In the genomic region with DNA sequence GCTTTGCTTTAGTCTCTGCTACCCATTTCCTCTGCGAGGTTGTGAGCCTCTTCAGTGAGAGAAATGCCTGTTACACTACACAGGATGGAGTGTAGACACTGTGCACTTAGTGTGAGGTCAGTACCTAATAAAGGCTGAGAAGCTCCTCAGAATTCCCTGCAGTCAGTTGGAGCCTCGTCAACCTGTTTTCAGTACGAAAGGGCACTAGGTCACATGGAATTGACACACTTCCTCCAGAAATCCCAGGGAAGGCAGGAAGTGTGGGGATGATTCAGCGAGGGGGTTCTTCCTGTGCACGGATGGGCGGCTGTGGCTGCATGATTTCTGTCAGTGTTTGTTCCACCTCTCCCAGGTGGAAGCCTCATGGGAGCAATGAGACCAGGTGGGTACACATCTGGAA, we compare ENCODE assay signal across 11 mouse cellular contexts. TPM values are rescaled to one million over a fixed set of nuclear protein-coding genes. Genes with fewer than 3 reads are reported as not detected.
A peak's percentile ranks its signal among the peaks of the same experiment; 100 is the strongest.
DNase-seq lines count a peak whose midpoint lies in the region; ATAC-seq and TF ChIP-seq lines count a peak whose summit lies in the region.
"Had no signal": no experiment of that assay in that cellular context is flagged by ENCODE, and none has a peak within 500 bp of the region (broad histone marks: within the 10 kb centered on the region; RNA-seq: fewer than 3 reads in every experiment).

No protein-coding gene starts in this region.

- peak; percentile 24 for DNase-seq in gastrocnemius, adult 18-20 months (ENCODE audit: low spot score)
- no peak for DNase-seq in gastrocnemius, postnatal 10 days
- peak; percentile 69 for DNase-seq in heart, postnatal 0 days (ENCODE audit: low spot score)
- no peak for DNase-seq in T-cell, adult 2 months (ENCODE audit: low spot score)
- DNase-seq: layer of hippocampus, adult 9-11 months had no signal

- H3K27me3 ChIP-seq in heart, postnatal 0 days (ENCODE audit: control insufficient read depth, insufficient read depth, low read length): no peaks in the 10 kb centered on the region
- H3K27me3 ChIP-seq in limb, embryonic 13.5 days: no peaks in the 10 kb centered on the region
- H3K27me3 ChIP-seq: neural tube, embryonic 12.5 days had no signal

- H3K27ac ChIP-seq in bone marrow macrophage, adult 2 months (ENCODE audit: insufficient read depth, low read depth, low read length): peak overlapping the region; percentile 47
- H3K27ac ChIP-seq in heart, postnatal 0 days (ENCODE audit: low read depth): peak overlapping the region; percentile 67
- peak overlapping the region; percentile 66; the same call in 1 of the 2 replicates for H3K27ac ChIP-seq in limb, embryonic 13.5 days
- H3K27ac ChIP-seq: neural tube, embryonic 12.5 days had no signal

- H3K9ac ChIP-seq in heart, postnatal 0 days (replicated peaks; ENCODE audit: low read depth, low read length): no peak overlapping the region
- no peak overlapping the region for H3K9ac ChIP-seq in limb, embryonic 13.5 days
- H3K9ac ChIP-seq: neural tube, embryonic 12.5 days had no signal

- ATAC-seq in heart, postnatal 0 days (ENCODE audit: insufficient read depth, low read depth): peak; percentile 81
- ATAC-seq in limb, embryonic 13.5 days (ENCODE audit: low FRiP score, low read depth): 0 out of 2 replicates have a peak, but pooled peaks have one; percentile 55
- ATAC-seq in megakaryocyte progenitor cell, adult 5-6 weeks (replicated peaks; ENCODE audit: poor library complexity): no peak
- no peak for ATAC-seq in activated CD4-positive, CD25-positive, alpha-beta regulatory T cell, adult 4 months
- ATAC-seq: forebrain, embryonic 14.5 days had no signal

- TF ChIP-seq EP300 in heart, postnatal 0 days (IDR thresholded peaks at IDR 0.05; ENCODE audit: low read depth): peak; percentile 69; the same call in 1 of the 2 replicates

- peak overlapping the region; percentile 13; the same call in 1 of the 2 replicates for H3K4me3 ChIP-seq in bone marrow macrophage, adult 2 months (ENCODE audit: insufficient read depth, low read length)
- no peak overlapping the region for H3K4me3 ChIP-seq in heart, postnatal 0 days (ENCODE audit: low read depth, low read length)
- H3K4me3 ChIP-seq in limb, embryonic 13.5 days: no peak overlapping the region
- H3K4me3 ChIP-seq: neural tube, embryonic 12.5 days had no signal

- no peaks in the 10 kb centered on the region for H3K9me3 ChIP-seq in heart, postnatal 0 days (replicated peaks; ENCODE audit: control insufficient read depth, low read length)
- no peaks in the 10 kb centered on the region for H3K9me3 ChIP-seq in limb, embryonic 13.5 days
- H3K9me3 ChIP-seq: neural tube, embryonic 12.5 days had no signal

- H3K4me2 ChIP-seq in heart, postnatal 0 days (ENCODE audit: low read depth, low read length): no peak overlapping the region
- H3K4me2 ChIP-seq in limb, embryonic 13.5 days (replicated peaks): no peak overlapping the region
- H3K4me2 ChIP-seq: neural tube, embryonic 12.5 days had no signal

- no peak for TF ChIP-seq POLR2A in bone marrow macrophage, adult 2 months (IDR thresholded peaks at IDR 0.05; ENCODE audit: borderline replicate concordance, low read depth, low read length)

- no peak for TF ChIP-seq CTCF in bone marrow macrophage, adult 2 months (IDR thresholded peaks at IDR 0.05; ENCODE audit: low read depth, low read length)
- TF ChIP-seq CTCF in heart, postnatal 0 days (IDR thresholded peaks at IDR 0.05; ENCODE audit: low read depth): no peak

- no peaks in the 10 kb centered on the region for H3K36me3 ChIP-seq in heart, postnatal 0 days (replicated peaks; ENCODE audit: control insufficient read depth, insufficient read depth, low read length)
- H3K36me3 ChIP-seq in limb, embryonic 13.5 days: no peaks in the 10 kb centered on the region
- H3K36me3 ChIP-seq: neural tube, embryonic 12.5 days had no signal

- H3K4me1 ChIP-seq in bone marrow macrophage, adult 2 months (ENCODE audit: control insufficient read depth, insufficient read depth, low read length): peaks cover 53% of the 10 kb centered on the region
- H3K4me1 ChIP-seq in heart, postnatal 0 days (ENCODE audit: control insufficient read depth, insufficient read depth): peaks cover 13% of the 10 kb centered on the region
- peaks cover 45% of the 10 kb centered on the region for H3K4me1 ChIP-seq in limb, embryonic 13.5 days

- WGBS in heart, postnatal 0 days: 47% methylated on average over 6 of the region's 6 CpGs
- WGBS in limb, embryonic 13.5 days: 31% methylated on average over 6 of the region's 6 CpGs

RNA-seq across cellular contexts. Expression of a gene that starts 21.1 kb away (rescaled TPM):
- not detected for total RNA-seq in gastrocnemius, adult 18-20 months (2021)
- not detected for total RNA-seq in gastrocnemius, postnatal 10 days (2021)
- not detected in 2 replicates for polyA plus RNA-seq in bone marrow macrophage, adult 2 months (2012; ENCODE audit: insufficient read depth, insufficient read length, missing spikeins)
- not detected in 2 replicates for total RNA-seq in heart, postnatal 0 days (2014; rRNA removed; ENCODE audit: low replicate concordance)
- polyA plus RNA-seq in heart, postnatal 0 days (2015; fragmentation: Nextera tagmentation; extraction: Ambion mirVana): 0.07 TPM in 2 replicates
- 0.18 and 0.31 TPM in 2 replicates for polyA plus RNA-seq in limb, embryonic 13.5 days (2015; fragmentation: Nextera tagmentation; extraction: Ambion mirVana)
- total RNA-seq in megakaryocyte progenitor cell, adult 5-6 weeks (2015): not detected in 2 replicates
- not detected in 2 replicates for total RNA-seq in megakaryocyte progenitor cell, adult 5-6 weeks (2017)
- not detected for polyA plus RNA-seq in activated CD4-positive, CD25-positive, alpha-beta regulatory T cell, adult 4 months (2017; shearing (Covaris generic))
- polyA plus RNA-seq: forebrain, embryonic 14.5 days had no signal

RNA-seq across cellular contexts. Expression of a gene that starts 44.8 kb away (rescaled TPM):
- 10 to 100 TPM; 54.4 to 65.7 TPM for total RNA-seq in gastrocnemius, adult 18-20 months (2021)
- 10 to 100 TPM; 47.9 to 54.9 TPM for total RNA-seq in gastrocnemius, postnatal 10 days (2021)
- polyA plus RNA-seq in bone marrow macrophage, adult 2 months (2012; ENCODE audit: insufficient read depth, insufficient read length, missing spikeins): 30.9 and 31.2 TPM in 2 replicates
- 43.0 and 56.5 TPM in 2 replicates for total RNA-seq in heart, postnatal 0 days (2014; rRNA removed; ENCODE audit: low replicate concordance)
- polyA plus RNA-seq in heart, postnatal 0 days (2015; fragmentation: Nextera tagmentation; extraction: Ambion mirVana): 38.8 and 39.5 TPM in 2 replicates
- polyA plus RNA-seq in limb, embryonic 13.5 days (2015; fragmentation: Nextera tagmentation; extraction: Ambion mirVana): 61.1 and 68.5 TPM in 2 replicates
- 6.8 and 9.5 TPM in 2 replicates for total RNA-seq in megakaryocyte progenitor cell, adult 5-6 weeks (2015)
- 9.8 and 19.6 TPM in 2 replicates for total RNA-seq in megakaryocyte progenitor cell, adult 5-6 weeks (2017)
- polyA plus RNA-seq in activated CD4-positive, CD25-positive, alpha-beta regulatory T cell, adult 4 months (2017; shearing (Covaris generic)): 1 to 10 TPM; 5.2 to 7.8 TPM

Comparison
In these comparisons a context has a peak if more than half of its experiments do, and no peak if none do; other contexts are left out.
1. DNase-seq: peak in gastrocnemius, adult 18-20 months (single experiment) and heart, postnatal 0 days (single experiment); none in gastrocnemius, postnatal 10 days (single experiment) and T-cell, adult 2 months (single experiment).
2. ATAC-seq: peak in heart, postnatal 0 days (single experiment) and limb, embryonic 13.5 days (single experiment); none in megakaryocyte progenitor cell, adult 5-6 weeks (single experiment) and activated CD4-positive, CD25-positive, alpha-beta regulatory T cell, adult 4 months (single experiment).
3. Peak in every context shown above with its lines, with median percentiles within 50 percentile points of each other: H3K27ac ChIP-seq.